8 mouse cellular contexts compared by ENCODE assay signal in genomic region chrX:12153141-12154095, GRCm38 (mm10). TPM values are rescaled to one million over a fixed set of nuclear protein-coding genes. Genes with fewer than 3 reads are reported as not detected.
DNase-seq lines count a peak whose midpoint lies in the region; ATAC-seq and TF ChIP-seq lines count a peak whose summit lies in the region.

No protein-coding gene starts in this region.

- no peak for TF ChIP-seq POLR2A in kidney, adult 2 months (IDR thresholded peaks at IDR 0.05; ENCODE audit: low read depth, low read length)

- 16% methylated on average over 31 of the region's 31 CpGs for WGBS in kidney, embryonic 15.5 days
- WGBS in kidney, adult 2 months, result 61% methylated on average over 30 of the region's 31 CpGs
- WGBS in heart, embryonic 14.5 days, result 22% methylated on average over 31 of the region's 31 CpGs
- WGBS in midbrain, postnatal 0 days, result 29% methylated on average over 31 of the region's 31 CpGs

- H3K9me3 ChIP-seq in kidney, embryonic 15.5 days (replicated peaks), result no peaks in the 10 kb centered on the region
- H3K9me3 ChIP-seq in ES-E14 (ENCODE audit: control insufficient read depth, insufficient read depth, low read depth, low read length), result no peaks in the 10 kb centered on the region
- no peaks in the 10 kb centered on the region for H3K9me3 ChIP-seq in heart, embryonic 14.5 days (ENCODE audit: control insufficient read depth, low read length)
- H3K9me3 ChIP-seq in midbrain, postnatal 0 days (ENCODE audit: low read length), result no peaks in the 10 kb centered on the region

- TF ChIP-seq CTCF in kidney, adult 2 months (conservative IDR thresholded peaks at IDR 0.05; ENCODE audit: insufficient read depth, insufficient read length, low read depth, low read length), result no peak
- peak; percentile 31 for TF ChIP-seq CTCF in midbrain, postnatal 0 days (IDR thresholded peaks at IDR 0.05)

- H3K9ac ChIP-seq in kidney, embryonic 15.5 days, result no peak overlapping the region
- 0 out of 2 replicates have a peak overlapping the region, but pooled peaks have one; percentile 7 for H3K9ac ChIP-seq in ES-E14 (ENCODE audit: insufficient read depth, low read depth, low read length, poor library complexity, severe bottlenecking)
- no peak overlapping the region for H3K9ac ChIP-seq in heart, embryonic 14.5 days (ENCODE audit: low read length)
- H3K9ac ChIP-seq in midbrain, postnatal 0 days (replicated peaks; ENCODE audit: low read length, poor library complexity, severe bottlenecking), result no peak overlapping the region

- H3K4me1 ChIP-seq in kidney, embryonic 15.5 days, result peaks cover 66% of the 10 kb centered on the region
- H3K4me1 ChIP-seq in kidney, adult 2 months (ENCODE audit: control insufficient read depth, insufficient read depth, low read length), result peaks cover 5% of the 10 kb centered on the region; the same call in 1 of the 2 replicates
- H3K4me1 ChIP-seq in ES-E14 (ENCODE audit: control insufficient read depth in 2 of 2, insufficient read depth in 2 of 2, low read length in 2 of 2, poor library complexity in 1 of 2), result peaks cover 2 to 14% of the 10 kb centered on the region in 2 experiments; a peak in 1 of 4 replicates
- peaks cover 33 to 39% of the 10 kb centered on the region in 2 experiments for H3K4me1 ChIP-seq in heart, embryonic 14.5 days (ENCODE audit: control insufficient read depth in 2 of 2, insufficient read depth in 2 of 2, low read length in 2 of 2)
- H3K4me1 ChIP-seq in midbrain, postnatal 0 days (ENCODE audit: insufficient read depth, low read length), result no peaks in the 10 kb centered on the region

- ATAC-seq in kidney, embryonic 15.5 days (replicated peaks; ENCODE audit: low FRiP score), result no peak
- no peak for ATAC-seq in heart, embryonic 14.5 days (ENCODE audit: insufficient number of reproducible peaks, insufficient read depth, low FRiP score, low read depth)
- ATAC-seq in midbrain, postnatal 0 days (ENCODE audit: low FRiP score), result no peak

- peak overlapping the region; percentile 48 for H3K27ac ChIP-seq in kidney, embryonic 15.5 days
- H3K27ac ChIP-seq in kidney, adult 2 months (ENCODE audit: insufficient read depth, low read depth, low read length), result no peak overlapping the region
- H3K27ac ChIP-seq in ES-E14 (ENCODE audit: insufficient read depth, low read depth, low read length, poor library complexity, severe bottlenecking), result peak overlapping the region; percentile 78
- H3K27ac ChIP-seq in heart, embryonic 14.5 days (replicated peaks in 1 of 2; ENCODE audit: control insufficient read depth in 1 of 2, insufficient read depth in 1 of 2, low read depth in 2 of 2, low read length in 2 of 2), result peak overlapping the region in 1 of 2 experiments; percentile 43; a peak in 2 of 4 replicates
- no peak overlapping the region for H3K27ac ChIP-seq in midbrain, postnatal 0 days (ENCODE audit: low read depth, low read length)

- no peak for DNase-seq in kidney, adult 2 months
- DNase-seq in ES-E14 (ENCODE audit: low read depth, low spot score), result no peak
- DNase-seq in midbrain, postnatal 0 days (ENCODE audit: low spot score), result no peak
- no peak for DNase-seq in urinary bladder, postnatal 14 days (ENCODE audit: low spot score)
- DNase-seq in layer of hippocampus, postnatal 14 days (ENCODE audit: low spot score in 2 of 2), result no peak
- no peak for DNase-seq in left cerebral cortex, postnatal 4 days

- intact Hi-C loops in left cerebral cortex, postnatal 4 days (cut with DNase I), result no loop called here

- H3K27me3 ChIP-seq in kidney, embryonic 15.5 days, result peaks cover 93% of the 10 kb centered on the region
- H3K27me3 ChIP-seq in kidney, adult 2 months (replicated peaks; ENCODE audit: control insufficient read depth, insufficient read depth, low read length), result no peaks in the 10 kb centered on the region
- peaks cover 20% of the 10 kb centered on the region for H3K27me3 ChIP-seq in heart, embryonic 14.5 days (ENCODE audit: control insufficient read depth, insufficient read depth, low read length)
- peaks cover 19% of the 10 kb centered on the region; the same call in 1 of the 2 replicates for H3K27me3 ChIP-seq in midbrain, postnatal 0 days (ENCODE audit: insufficient read depth, low read length)

- in situ Hi-C loops in ES-E14 (cut with MboI; ENCODE audit: low sequenced_read_pairs in 2 of 2, unreplicated experiment in 2 of 2), result no loop called here

- peak overlapping the region; percentile 23; the same call in 1 of the 2 replicates for H3K4me2 ChIP-seq in kidney, embryonic 15.5 days
- peak overlapping the region; percentile 59 for H3K4me2 ChIP-seq in heart, embryonic 14.5 days (ENCODE audit: low read length)
- no peak overlapping the region for H3K4me2 ChIP-seq in midbrain, postnatal 0 days (ENCODE audit: low read depth, low read length, poor library complexity, severe bottlenecking)

- H3K36me3 ChIP-seq in kidney, embryonic 15.5 days, result no peaks in the 10 kb centered on the region
- H3K36me3 ChIP-seq in kidney, adult 2 months (ENCODE audit: control insufficient read depth, insufficient read depth, low read length), result no peaks in the 10 kb centered on the region
- no peaks in the 10 kb centered on the region for H3K36me3 ChIP-seq in ES-E14 (ENCODE audit: control insufficient read depth, insufficient read depth, low read length, poor library complexity, severe bottlenecking)
- H3K36me3 ChIP-seq in heart, embryonic 14.5 days (ENCODE audit: control insufficient read depth, insufficient read depth, low read length), result no peaks in the 10 kb centered on the region
- H3K36me3 ChIP-seq in midbrain, postnatal 0 days (ENCODE audit: insufficient read depth, low read length), result no peaks in the 10 kb centered on the region

- no peak overlapping the region for H3K4me3 ChIP-seq in kidney, embryonic 15.5 days (replicated peaks)
- no peak overlapping the region for H3K4me3 ChIP-seq in kidney, adult 2 months (ENCODE audit: insufficient read depth, low read depth, low read length)
- no peak overlapping the region for H3K4me3 ChIP-seq in ES-E14 (ENCODE audit: insufficient read depth in 1 of 2, low read depth in 1 of 2, low read length in 2 of 2, poor library complexity in 1 of 2, severe bottlenecking in 1 of 2)
- H3K4me3 ChIP-seq in heart, embryonic 14.5 days (ENCODE audit: control insufficient read depth in 1 of 2, insufficient read depth in 1 of 2, low read depth in 1 of 2, low read length in 2 of 2), result no peak overlapping the region
- no peak overlapping the region for H3K4me3 ChIP-seq in midbrain, postnatal 0 days (ENCODE audit: low read depth, low read length)

TF ChIP-seq in ES-E14, 5 proteins besides CTCF, POLR2A, EP300 and RAD21:
- TF ChIP-seq CHD2 (IDR thresholded peaks at IDR 0.05; ENCODE audit: low read depth, low read length) (no peak), ZC3H11A (IDR thresholded peaks at IDR 0.05; ENCODE audit: borderline replicate concordance, low read depth, low read length) (no peak), ZNF384 (IDR thresholded peaks at IDR 0.05; ENCODE audit: low read depth, low read length) (no peak), HCFC1 (IDR thresholded peaks at IDR 0.05; ENCODE audit: borderline replicate concordance, insufficient read depth, low read length) (no peak), MAFK (IDR thresholded peaks at IDR 0.05; ENCODE audit: insufficient read depth, low read depth, low read length) (no peak)
TF ChIP-seq in ES-E14: peak in this region for 0.

RNA-seq across cellular contexts. Expression of gene Bcor, which starts 6.7 kb away (rescaled TPM):
- polyA plus RNA-seq in kidney, embryonic 15.5 days (2015; fragmentation: Nextera tagmentation; extraction: Ambion mirVana), result 18.8 and 19.3 TPM in 2 replicates
- polyA plus RNA-seq in kidney, adult 2 months (2012; rRNA removed), result 5.7 and 6.4 TPM in 2 replicates
- total RNA-seq in ES-E14 (2012; rRNA removed), result 32.9 and 33.5 TPM in 2 replicates
- 17.0 and 17.7 TPM in 2 replicates for polyA plus RNA-seq in heart, embryonic 14.5 days (2014; fragmentation: Nextera tagmentation; extraction: Ambion mirVana)
- total RNA-seq in midbrain, postnatal 0 days (2014; rRNA removed), result 28.6 and 45.5 TPM in 2 replicates
- 11.7 and 12.9 TPM in 2 replicates for polyA plus RNA-seq in midbrain, postnatal 0 days (2015; fragmentation: Nextera tagmentation; extraction: Ambion mirVana)
- 10 to 100 TPM; 18.6 to 19.1 TPM for total RNA-seq in layer of hippocampus, postnatal 14 days (2021)
- 10 to 100 TPM; 30.6 to 31.6 TPM for total RNA-seq in left cerebral cortex, postnatal 4 days (2021)

Comparison
In these comparisons a context has a peak if more than half of its experiments do, and no peak if none do; other contexts are left out.
1. H3K27ac ChIP-seq: peak in kidney, embryonic 15.5 days (single experiment) and ES-E14 (single experiment); none in kidney, adult 2 months (single experiment) and midbrain, postnatal 0 days (single experiment).